ENCODE assay signal across 20 mouse cellular contexts in genomic region chr6:120700221-120700620, GRCm38 (mm10). TPM values are rescaled to one million over a fixed set of nuclear protein-coding genes. Genes with fewer than 3 reads are reported as not detected.
DNase-seq lines count a peak whose midpoint lies in the region; ATAC-seq and TF ChIP-seq lines count a peak whose summit lies in the region.
"Had no signal": no experiment of that assay in that cellular context is flagged by ENCODE, and none has a peak within 500 bp of the region (broad histone marks: within the 10 kb centered on the region; RNA-seq: fewer than 3 reads in every experiment).

No protein-coding gene starts in this region.

- no peaks in the 10 kb centered on the region for H3K27me3 ChIP-seq in hindbrain, embryonic 14.5 days (ENCODE audit: control insufficient read depth, insufficient read depth, low read length)
- no peaks in the 10 kb centered on the region for H3K27me3 ChIP-seq in hindbrain, embryonic 13.5 days
- H3K27me3 ChIP-seq in midbrain, postnatal 0 days (ENCODE audit: insufficient read depth, low read length), result no peaks in the 10 kb centered on the region
- H3K27me3 ChIP-seq: intestine, embryonic 15.5 days had no signal

- no peaks in the 10 kb centered on the region for H3K9me3 ChIP-seq in hindbrain, embryonic 14.5 days (ENCODE audit: control insufficient read depth, low read length)
- H3K9me3 ChIP-seq in hindbrain, embryonic 13.5 days, result no peaks in the 10 kb centered on the region
- no peaks in the 10 kb centered on the region for H3K9me3 ChIP-seq in ES-E14 (ENCODE audit: control insufficient read depth, insufficient read depth, low read depth, low read length)
- H3K9me3 ChIP-seq in midbrain, postnatal 0 days (ENCODE audit: low read length), result no peaks in the 10 kb centered on the region
- H3K9me3 ChIP-seq: intestine, embryonic 15.5 days had no signal

- in situ Hi-C loops in ES-E14 (cut with MboI; ENCODE audit: low sequenced_read_pairs in 2 of 2, unreplicated experiment in 2 of 2), result no loop called here

- 13% methylated on average over 4 of the region's 4 CpGs for WGBS in hindbrain, embryonic 14.5 days
- WGBS in hindbrain, embryonic 13.5 days, result 3% methylated on average over 4 of the region's 4 CpGs
- 12% methylated on average over 4 of the region's 4 CpGs for WGBS in midbrain, postnatal 0 days

- H3K9ac ChIP-seq in hindbrain, embryonic 14.5 days, result no peak overlapping the region
- H3K9ac ChIP-seq in hindbrain, embryonic 13.5 days, result no peak overlapping the region
- no peak overlapping the region for H3K9ac ChIP-seq in ES-E14 (ENCODE audit: insufficient read depth, low read depth, low read length, poor library complexity, severe bottlenecking)
- no peak overlapping the region for H3K9ac ChIP-seq in midbrain, postnatal 0 days (replicated peaks; ENCODE audit: low read length, poor library complexity, severe bottlenecking)
- H3K9ac ChIP-seq: intestine, embryonic 15.5 days had no signal

- H3K4me2 ChIP-seq in hindbrain, embryonic 14.5 days (replicated peaks), result no peak overlapping the region
- no peak overlapping the region for H3K4me2 ChIP-seq in hindbrain, embryonic 13.5 days
- H3K4me2 ChIP-seq in midbrain, postnatal 0 days (ENCODE audit: low read depth, low read length, poor library complexity, severe bottlenecking), result no peak overlapping the region
- H3K4me2 ChIP-seq: intestine, embryonic 15.5 days had no signal

- H3K4me3 ChIP-seq in hindbrain, embryonic 14.5 days (replicated peaks; ENCODE audit: low read length), result no peak overlapping the region
- no peak overlapping the region for H3K4me3 ChIP-seq in hindbrain, embryonic 13.5 days
- H3K4me3 ChIP-seq in ES-E14 (ENCODE audit: insufficient read depth in 1 of 2, low read depth in 1 of 2, low read length in 2 of 2, poor library complexity in 1 of 2, severe bottlenecking in 1 of 2), result no peak overlapping the region
- no peak overlapping the region for H3K4me3 ChIP-seq in midbrain, postnatal 0 days (ENCODE audit: low read depth, low read length)
- H3K4me3 ChIP-seq: gastrocnemius, adult 2 months; intestine, embryonic 15.5 days had no signal

- no peak for DNase-seq in hindbrain, embryonic 14.5 days (ENCODE audit: low spot score)
- peak; percentile 16 for DNase-seq in ES-E14 (ENCODE audit: low read depth, low spot score)
- peak; percentile 71 for DNase-seq in embryo, embryonic 10 days (ENCODE audit: low spot score)
- DNase-seq in midbrain, postnatal 0 days (ENCODE audit: low spot score), result peak; percentile 41
- no peak for DNase-seq in thymus, postnatal 36 days
- DNase-seq: adrenal gland, postnatal 14 days; cerebellum, postnatal 25 days; gastrocnemius, adult 2 months; heart, postnatal 10 days; kidney, postnatal 10 days; layer of hippocampus, adult 9-11 months; liver; lung, adult 2 months; lung, postnatal 4 days; right cerebral cortex, postnatal 25 days; thymus, postnatal 25 days had no signal

- no peak for ATAC-seq in hindbrain, embryonic 14.5 days (ENCODE audit: low FRiP score)
- ATAC-seq in hindbrain, embryonic 13.5 days (ENCODE audit: low FRiP score), result no peak
- no peak for ATAC-seq in midbrain, postnatal 0 days (ENCODE audit: low FRiP score)
- no peak for ATAC-seq in inflammation-experienced regulatory T-cells, adult 6 months
- ATAC-seq: forebrain, embryonic 16.5 days; intestine, embryonic 15.5 days had no signal

- no peaks in the 10 kb centered on the region for H3K36me3 ChIP-seq in hindbrain, embryonic 14.5 days (replicated peaks; ENCODE audit: control insufficient read depth, insufficient read depth)
- no peaks in the 10 kb centered on the region for H3K36me3 ChIP-seq in hindbrain, embryonic 13.5 days
- H3K36me3 ChIP-seq in ES-E14 (ENCODE audit: control insufficient read depth, insufficient read depth, low read length, poor library complexity, severe bottlenecking), result no peaks in the 10 kb centered on the region
- no peaks in the 10 kb centered on the region for H3K36me3 ChIP-seq in midbrain, postnatal 0 days (ENCODE audit: insufficient read depth, low read length)
- H3K36me3 ChIP-seq: intestine, embryonic 15.5 days had no signal

- 0 out of 2 replicates have a peak overlapping the region, but pooled peaks have one; percentile 26 for H3K27ac ChIP-seq in hindbrain, embryonic 14.5 days
- H3K27ac ChIP-seq in hindbrain, embryonic 13.5 days, result no peak overlapping the region
- H3K27ac ChIP-seq in ES-E14 (ENCODE audit: insufficient read depth, low read depth, low read length, poor library complexity, severe bottlenecking), result no peak overlapping the region
- no peak overlapping the region for H3K27ac ChIP-seq in midbrain, postnatal 0 days (ENCODE audit: low read depth, low read length)
- H3K27ac ChIP-seq: gastrocnemius, adult 2 months; intestine, embryonic 15.5 days had no signal

- 0 out of 2 replicates have a peak, but pooled peaks cover 4% of the 10 kb centered on the region for H3K4me1 ChIP-seq in hindbrain, embryonic 14.5 days (replicated peaks; ENCODE audit: control insufficient read depth, insufficient read depth, low read length)
- peaks cover 5% of the 10 kb centered on the region; the same call in 1 of the 2 replicates for H3K4me1 ChIP-seq in hindbrain, embryonic 13.5 days (replicated peaks)
- H3K4me1 ChIP-seq in ES-E14 (ENCODE audit: control insufficient read depth in 2 of 2, insufficient read depth in 2 of 2, low read length in 2 of 2, poor library complexity in 1 of 2), result no peaks in the 10 kb centered on the region
- H3K4me1 ChIP-seq in midbrain, postnatal 0 days (ENCODE audit: insufficient read depth, low read length), result no peaks in the 10 kb centered on the region
- H3K4me1 ChIP-seq: intestine, embryonic 15.5 days had no signal

- no peak for TF ChIP-seq CTCF in midbrain, postnatal 0 days (IDR thresholded peaks at IDR 0.05)

TF ChIP-seq in ES-E14, 5 proteins besides CTCF, POLR2A, EP300 and RAD21:
- TF ChIP-seq CHD2 (IDR thresholded peaks at IDR 0.05; ENCODE audit: low read depth, low read length), result no peak
- TF ChIP-seq HCFC1 (IDR thresholded peaks at IDR 0.05; ENCODE audit: borderline replicate concordance, insufficient read depth, low read length), result no peak

RNA-seq across cellular contexts. Expression of gene Cecr2, which starts 34.1 kb away (rescaled TPM):
- polyA plus RNA-seq in hindbrain, embryonic 14.5 days (2014; fragmentation: Nextera tagmentation; extraction: Ambion mirVana), result 3.7 and 4.7 TPM in 2 replicates
- 4.7 and 5.7 TPM in 2 replicates for polyA plus RNA-seq in hindbrain, embryonic 13.5 days (2015; fragmentation: Nextera tagmentation; extraction: Ambion mirVana)
- total RNA-seq in ES-E14 (2012; rRNA removed), result 26.5 and 35.7 TPM in 2 replicates
- total RNA-seq in midbrain, postnatal 0 days (2014; rRNA removed), result 6.0 and 11.1 TPM in 2 replicates
- polyA plus RNA-seq in midbrain, postnatal 0 days (2015; fragmentation: Nextera tagmentation; extraction: Ambion mirVana), result 0.43 and 1.1 TPM in 2 replicates
- polyA plus RNA-seq in inflammation-experienced regulatory T-cells, adult 6 months (2017; shearing (Covaris generic)), result under 1 TPM; 0.25 to 0.46 (median 0.35) TPM

Comparison
In these comparisons a context has a peak if more than half of its experiments do, and no peak if none do; other contexts are left out.
1. DNase-seq: peak in ES-E14 (single experiment), embryo, embryonic 10 days (single experiment) and midbrain, postnatal 0 days (single experiment); none in hindbrain, embryonic 14.5 days (single experiment) and thymus, postnatal 36 days (0 of 2).